Mouse (Mus musculus) MEL (cell line): ENCODE results near the gene Dffa. TPM values are rescaled to one million over a fixed set of nuclear protein-coding genes. Genes with fewer than 3 reads are reported as not detected.

Experiments used
- DNase-seq: peaks from one replicate; pipeline ENCODE4 v3.0.0; 2011; ENCODE audit warnings: low read depth, low spot score
- H3K27ac ChIP-seq: 2 replicates; pipeline ENCODE4 v1.5.1; 2012; ENCODE audit warnings: low read depth, mild to moderate bottlenecking, control low read depth, low read length, moderate library complexity; ENCODE audit not compliant: control insufficient read depth
- H3K27me3 ChIP-seq, 2 experiments: fragments of 150-350 bp in 1 of 2; sonication (generic) in 1 of 2; 2 replicates each; pipeline ENCODE4 v1.6.1; 2012; ENCODE audit warnings: low read length in 2 of 2, mild to moderate bottlenecking in 2 of 2, improper control_type of control experiment in 1 of 2, moderate library complexity in 1 of 2; ENCODE audit not compliant: insufficient read depth in 2 of 2, control insufficient read depth in 1 of 2
- H3K36me3 ChIP-seq, 2 experiments: 2 replicates each; pipeline ENCODE4 v1.6.1; 2012 to 2014; ENCODE audit warnings: low read length in 2 of 2, improper control_type of control experiment in 1 of 2, inconsistent platforms in 1 of 2, mild to moderate bottlenecking in 1 of 2; ENCODE audit not compliant: insufficient read depth in 2 of 2, control insufficient read depth in 1 of 2
- H3K4me1 ChIP-seq, 2 experiments: fragments of 150-350 bp in 1 of 2; sonication (generic) in 1 of 2; 2 replicates each; pipeline ENCODE4 v1.6.1; 2012; ENCODE audit warnings: low read length in 2 of 2, improper control_type of control experiment in 1 of 2, mild to moderate bottlenecking in 1 of 2; ENCODE audit not compliant: insufficient read depth in 2 of 2, control insufficient read depth in 1 of 2
- H3K4me3 ChIP-seq, 2 experiments: fragments of 150-350 bp in 1 of 2; sonication (generic) in 1 of 2; 2 replicates each; pipeline ENCODE4 v1.5.1; 2012; ENCODE audit warnings: low read depth in 2 of 2, low read length in 2 of 2, mild to moderate bottlenecking in 2 of 2, moderate library complexity in 2 of 2, control low read depth in 1 of 2, improper control_type of control experiment in 1 of 2; ENCODE audit not compliant: control insufficient read depth in 1 of 2, insufficient read depth in 1 of 2
- H3K79me2 ChIP-seq: 2 replicates; pipeline ENCODE4 v1.6.1; 2012; ENCODE audit warnings: mild to moderate bottlenecking, low read length, moderate library complexity; ENCODE audit not compliant: control insufficient read depth, poor library complexity, insufficient read depth
- H3K9ac ChIP-seq: 2 replicates; pipeline ENCODE4 v1.6.1; 2012; ENCODE audit warnings: low read depth, mild to moderate bottlenecking, control low read depth, low read length, moderate library complexity; ENCODE audit not compliant: control insufficient read depth, poor library complexity, severe bottlenecking
- H3K9me3 ChIP-seq: fragments of 150-350 bp; sonication (generic); replicated peaks from 2 replicates; pipeline ENCODE4 v1.6.1; 2012; ENCODE audit warnings: mild to moderate bottlenecking, low read length, improper control_type of control experiment, moderate library complexity; ENCODE audit not compliant: insufficient read depth
- CHD2 ChIP-seq: IDR thresholded peaks from 2 replicates; pipeline ENCODE4 v1.6.1; 2011; ENCODE audit warnings: low read length, improper control_type of control experiment
- CTCF ChIP-seq, 3 experiments: IDR thresholded peaks in 2 of 3; conservative IDR thresholded peaks in 1 of 3; 2 replicates each; pipeline ENCODE4 v1.5.1; 2011 to 2012; ENCODE audit warnings: low read length in 3 of 3, low read depth in 2 of 3, mild to moderate bottlenecking in 2 of 3, improper control_type of control experiment in 1 of 3, inconsistent platforms in 1 of 3, mixed read lengths in 1 of 3, moderate library complexity in 1 of 3; ENCODE audit not compliant: control insufficient read depth in 1 of 3, insufficient read depth in 1 of 3, poor library complexity in 1 of 3, severe bottlenecking in 1 of 3
- E2F4 ChIP-seq: IDR thresholded peaks from 2 replicates; pipeline ENCODE4 v1.6.1; 2011; ENCODE audit warnings: low read depth, low read length, improper control_type of control experiment, borderline replicate concordance
- ELF1 ChIP-seq: IDR thresholded peaks from 2 replicates; pipeline ENCODE4 v1.6.1; 2014; ENCODE audit warnings: low read depth, mild to moderate bottlenecking, inconsistent platforms, low read length, improper control_type of control experiment, moderate library complexity
- ETS1 ChIP-seq: IDR thresholded peaks from 2 replicates; pipeline ENCODE4 v1.6.1; 2012; ENCODE audit warnings: low read depth, mild to moderate bottlenecking, inconsistent platforms, low read length, improper control_type of control experiment, moderate library complexity
- GABPA ChIP-seq: IDR thresholded peaks from 2 replicates; pipeline ENCODE4 v1.6.1; 2012; ENCODE audit warnings: low read depth, mild to moderate bottlenecking, inconsistent platforms, low read length, improper control_type of control experiment, moderate library complexity
- HCFC1 ChIP-seq: IDR thresholded peaks from 2 replicates; pipeline ENCODE4 v1.6.1; 2012; ENCODE audit warnings: low read depth, mild to moderate bottlenecking, inconsistent platforms, low read length, improper control_type of control experiment, moderate library complexity
- KAT2A ChIP-seq: conservative IDR thresholded peaks from 2 replicates; pipeline ENCODE4 v1.6.1; 2012; ENCODE audit warnings: low read depth, low read length, improper control_type of control experiment, inconsistent platforms
- MAFK ChIP-seq: IDR thresholded peaks from 2 replicates; pipeline ENCODE4 v1.6.1; 2011; ENCODE audit warnings: low read depth, mild to moderate bottlenecking, low read length, improper control_type of control experiment, borderline replicate concordance
- MAX ChIP-seq: IDR thresholded peaks from 2 replicates; pipeline ENCODE4 v1.6.1; 2011; ENCODE audit warnings: low read length, improper control_type of control experiment
- MEF2A ChIP-seq: IDR thresholded peaks from 2 replicates; pipeline ENCODE4 v1.6.1; 2014; ENCODE audit warnings: low read depth, mild to moderate bottlenecking, inconsistent platforms, low read length, improper control_type of control experiment; ENCODE audit not compliant: poor library complexity, insufficient replicate concordance, severe bottlenecking; ENCODE audit errors: extremely low read depth
- MXI1 ChIP-seq: IDR thresholded peaks from 2 replicates; pipeline ENCODE4 v1.6.1; 2011; ENCODE audit warnings: mild to moderate bottlenecking, low read depth, low read length, improper control_type of control experiment
- NRF1 ChIP-seq: IDR thresholded peaks from 2 replicates; pipeline ENCODE4 v1.6.1; 2014; ENCODE audit warnings: low read depth, mild to moderate bottlenecking, inconsistent platforms, low read length, improper control_type of control experiment, moderate library complexity; ENCODE audit not compliant: poor library complexity, insufficient read depth, severe bottlenecking
- POLR2AphosphoS2 ChIP-seq: IDR thresholded peaks from 2 replicates; pipeline ENCODE4 v1.6.1; 2011; ENCODE audit warnings: low read length, improper control_type of control experiment
- RCOR1 ChIP-seq: IDR thresholded peaks from 2 replicates; pipeline ENCODE4 v1.6.1; 2012; ENCODE audit warnings: low read depth, mild to moderate bottlenecking, inconsistent platforms, low read length, improper control_type of control experiment
- SMC3 ChIP-seq: IDR thresholded peaks from 2 replicates; pipeline ENCODE4 v1.6.1; 2011; ENCODE audit warnings: low read depth, low read length, improper control_type of control experiment
- TAL1 ChIP-seq: IDR thresholded peaks from 2 replicates; pipeline ENCODE4 v1.6.1; 2012; ENCODE audit warnings: mild to moderate bottlenecking, inconsistent platforms, low read length, moderate library complexity, mixed read lengths
- TCF12 ChIP-seq: IDR thresholded peaks from 2 replicates; pipeline ENCODE4 v1.6.1; 2014; ENCODE audit warnings: low read depth, mild to moderate bottlenecking, inconsistent platforms, low read length, improper control_type of control experiment, moderate library complexity
- UBTF ChIP-seq: IDR thresholded peaks from 2 replicates; pipeline ENCODE4 v1.6.1; 2012; ENCODE audit warnings: low read depth, mild to moderate bottlenecking, inconsistent platforms, low read length, improper control_type of control experiment, moderate library complexity, borderline replicate concordance; ENCODE audit not compliant: insufficient read depth
- USF1 ChIP-seq: IDR thresholded peaks from 2 replicates; pipeline ENCODE4 v1.6.1; 2014; ENCODE audit warnings: low read depth, mild to moderate bottlenecking, inconsistent platforms, low read length, improper control_type of control experiment, moderate library complexity
- USF2 ChIP-seq, 2 experiments: IDR thresholded peaks; 2 replicates each; pipeline ENCODE4 v1.6.1; 2011 to 2012; ENCODE audit warnings: improper control_type of control experiment in 2 of 2, low read length in 2 of 2, borderline replicate concordance in 1 of 2, inconsistent platforms in 1 of 2, low read depth in 1 of 2, mild to moderate bottlenecking in 1 of 2; ENCODE audit not compliant: insufficient read depth in 1 of 2
- ZC3H11A ChIP-seq: IDR thresholded peaks from 2 replicates; pipeline ENCODE4 v1.6.1; 2012; ENCODE audit warnings: low read depth, mild to moderate bottlenecking, inconsistent platforms, low read length, improper control_type of control experiment
- ZNF384 ChIP-seq: IDR thresholded peaks from 2 replicates; pipeline ENCODE4 v1.6.1; 2012; ENCODE audit warnings: low read depth, mild to moderate bottlenecking, inconsistent platforms, low read length, improper control_type of control experiment
- polyA plus RNA-seq, 2 experiments: library from polyadenylated mRNA; stranded (reverse) in 1 of 2; unstranded in 1 of 2; fragments of >175 nt in 1 of 2; fragments of >200 nt in 1 of 2; gene quantifications; 2 replicates each; pipeline versions ENCODE4 v1.2.1 to v1.2.4; 2012; ENCODE audit warnings: low replicate concordance in 2 of 2, low read depth in 1 of 2; ENCODE audit not compliant: insufficient read length in 2 of 2, insufficient read depth in 1 of 2, missing spikeins in 1 of 2
- total RNA-seq: library from RNA; depleted of rRNA; stranded (reverse); fragments of 300-350 nt; gene quantifications from 2 replicates; pipeline ENCODE4 v1.2.3, GENCODE M21; 2012

Dffa gene
- total and polyA plus RNA-seq, 3 experiments, result 20.2 to 33.0 TPM; not detected in 1

GRCm38 (mm10) chr4:149057470-149057869 lies 46.5 kb upstream of the Dffa start:
- Histone ChIP-seq H3K4me1 (no peaks in the 10 kb centered on the region), H3K27me3 (no peaks in the 10 kb centered on the region), H3K36me3 (no peaks in the 10 kb centered on the region)

GRCm38 (mm10) chr4:149058298-149058697 lies 45.6 kb upstream of the Dffa start:
- no peak for DNase-seq
- no peaks in the 10 kb centered on the region for H3K9me3 ChIP-seq
- H3K4me1 ChIP-seq, result no peaks in the 10 kb centered on the region
- no peak overlapping the region for H3K4me3 ChIP-seq
- H3K36me3 ChIP-seq, result no peaks in the 10 kb centered on the region
- no peak overlapping the region for H3K27ac ChIP-seq
- no peaks in the 10 kb centered on the region for H3K79me2 ChIP-seq
- no peaks in the 10 kb centered on the region for H3K27me3 ChIP-seq
- TF ChIP-seq POLR2AphosphoS2 (no peak), CHD2 (no peak), GABPA (no peak)
- no peak overlapping the region for H3K9ac ChIP-seq

More at GRCm38 (mm10) chr4:149057470-149057869, 46.5 kb upstream of the Dffa start:
- DNase-seq, result no peak
- H3K9ac ChIP-seq, result no peak overlapping the region
- TF ChIP-seq UBTF (no peak), KAT2A (no peak), E2F4 (no peak), MEF2A (no peak)
- TF ChIP-seq, all 39 proteins: peak for 0
- no peaks in the 10 kb centered on the region for H3K79me2 ChIP-seq
- H3K9me3 ChIP-seq, result no peaks in the 10 kb centered on the region
- no peak overlapping the region for H3K27ac ChIP-seq
- H3K4me3 ChIP-seq, result no peak overlapping the region

- TF ChIP-seq MXI1 (no peak), USF1 (no peak), SMC3 (no peak), ELF1 (no peak), MEF2A (no peak), TCF12 (no peak), MAX (no peak), RCOR1 (no peak), TAL1 (no peak), ETS1 (no peak), HCFC1 (no peak), NRF1 (no peak), MAFK (no peak), CTCF (IDR thresholded peaks at IDR 0.05 in 2 of 3, conservative IDR thresholded peaks at IDR 0.05 in 1 of 3; ENCODE audit: control insufficient read depth in 1 of 3, insufficient read depth in 1 of 3, low read depth in 2 of 3, low read length in 3 of 3, poor library complexity in 1 of 3, severe bottlenecking in 1 of 3) (no peak), USF2 (IDR thresholded peaks at IDR 0.05; ENCODE audit: borderline replicate concordance in 1 of 2, insufficient read depth in 1 of 2, low read depth in 1 of 2, low read length in 2 of 2) (no peak), KAT2A (no peak), ZNF384 (no peak), CHD2 (no peak), ZC3H11A (no peak)
- TF ChIP-seq, all 39 proteins: peak for 0
- no peak for DNase-seq
- Histone ChIP-seq H3K79me2 (no peaks in the 10 kb centered on the region), H3K27me3 (no peaks in the 10 kb centered on the region), H3K9ac (no peak overlapping the region), H3K36me3 (no peaks in the 10 kb centered on the region), H3K4me3 (no peak overlapping the region), H3K4me1 (no peaks in the 10 kb centered on the region), H3K9me3 (no peaks in the 10 kb centered on the region), H3K27ac (no peak overlapping the region)
These were observed 44.2 kb upstream of the Dffa start for GRCm38 (mm10) chr4:149059713-149060112.
